Mouse (Mus musculus) C2C12 (cell line): Measurements from ENCODE around the gene Strc.

ENCODE experiments used
- CEBPB ChIP-seq: IDR thresholded peaks from one replicate; pipeline ENCODE4 v1.6.1; 2011; ENCODE audit warnings: low read depth, mild to moderate bottlenecking, control low read depth, moderate library complexity
- CTCF ChIP-seq: IDR thresholded peaks from one replicate; pipeline ENCODE4 v1.5.1; 2011; ENCODE audit not compliant: control insufficient read depth, insufficient read depth, insufficient read length
- FOSL1 ChIP-seq: IDR thresholded peaks from one replicate; pipeline ENCODE4 v1.8.0; 2011; ENCODE audit warnings: mild to moderate bottlenecking, low read length; ENCODE audit not compliant: poor library complexity, insufficient read depth, severe bottlenecking
- MAX ChIP-seq: IDR thresholded peaks from one replicate; pipeline ENCODE4 v1.6.1; 2011; ENCODE audit warnings: mild to moderate bottlenecking, control low read depth
- MYOD1 ChIP-seq: IDR thresholded peaks from one replicate; pipeline ENCODE4 v1.6.1; 2011; ENCODE audit warnings: low read depth; ENCODE audit not compliant: control insufficient read depth, insufficient read length
- MYOG ChIP-seq: IDR thresholded peaks from one replicate; pipeline ENCODE4 v1.6.1; 2011; ENCODE audit not compliant: control insufficient read depth, insufficient read length; ENCODE audit errors: extremely low read depth
- USF1 ChIP-seq: IDR thresholded peaks from one replicate; pipeline ENCODE4 v1.6.1; 2011; ENCODE audit warnings: low read depth, mild to moderate bottlenecking, control low read depth, moderate library complexity

DNA sequence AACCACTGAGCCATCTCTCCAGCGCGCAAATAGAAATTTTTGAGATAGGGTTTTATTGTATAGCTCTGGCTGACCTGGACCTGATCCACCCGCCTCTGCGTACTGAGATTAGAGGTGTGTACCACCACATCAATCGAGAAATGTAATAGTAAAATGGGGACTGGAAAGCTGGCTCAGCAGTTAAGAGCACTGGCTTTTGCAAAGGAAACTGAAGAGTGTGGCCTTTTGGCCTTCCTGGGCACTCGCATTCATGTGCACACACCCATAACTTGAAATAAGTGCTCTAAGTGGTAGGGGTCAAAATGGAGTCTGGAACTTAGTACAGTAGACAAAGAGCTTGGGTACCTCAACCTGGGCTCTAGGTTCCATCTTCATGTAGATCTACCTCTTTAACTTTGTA lies 29.4 kb upstream of the Strc start:
- TF ChIP-seq FOSL1 (no peak), MAX (no peak), CTCF (no peak), MYOG (no peak), CEBPB (no peak), USF1 (no peak), MYOD1 (no peak)
